Mouse (Mus musculus) urinary bladder, postnatal 4 days (tissue): Measurements from ENCODE around the gene Pld1.
A peak's percentile ranks its signal among the peaks of the same experiment; 100 is the strongest.

ENCODE experiments used
- DNase-seq, 2 experiments: peaks; one replicate each; pipeline ENCODE4 v3.0.0; 2021 to 2022; ENCODE audit warnings: low spot score in 2 of 2

Gene Pld1

GRCm38 (mm10) chr3:28042366-28042765 is 103.9 kb downstream of the Pld1 start:
- DNase-seq: no peak

- DNase-seq: no peak
These were observed 109.1 kb downstream of the Pld1 start for GRCm38 (mm10) chr3:28047599-28047998.

DNA sequence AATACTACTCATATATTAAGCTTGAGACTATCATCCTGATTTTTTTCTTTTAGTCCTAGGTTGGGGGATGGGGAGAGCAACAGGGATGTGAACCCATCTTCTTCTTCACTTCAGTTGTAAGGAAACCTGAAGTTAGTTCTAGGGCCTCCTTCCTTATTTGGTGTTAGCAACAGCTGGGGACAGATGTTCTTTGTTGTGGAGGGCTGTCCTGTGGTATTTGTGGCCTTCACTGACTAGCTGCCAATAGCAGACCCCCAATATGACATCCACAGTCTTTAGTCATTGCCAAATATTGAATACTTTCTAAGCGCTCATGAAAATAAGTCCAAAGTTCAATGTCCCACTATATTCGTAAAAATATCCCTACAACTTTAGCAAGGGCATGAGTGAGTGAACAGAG is 111.0 kb downstream of the Pld1 start:
- no peak for DNase-seq

DNA sequence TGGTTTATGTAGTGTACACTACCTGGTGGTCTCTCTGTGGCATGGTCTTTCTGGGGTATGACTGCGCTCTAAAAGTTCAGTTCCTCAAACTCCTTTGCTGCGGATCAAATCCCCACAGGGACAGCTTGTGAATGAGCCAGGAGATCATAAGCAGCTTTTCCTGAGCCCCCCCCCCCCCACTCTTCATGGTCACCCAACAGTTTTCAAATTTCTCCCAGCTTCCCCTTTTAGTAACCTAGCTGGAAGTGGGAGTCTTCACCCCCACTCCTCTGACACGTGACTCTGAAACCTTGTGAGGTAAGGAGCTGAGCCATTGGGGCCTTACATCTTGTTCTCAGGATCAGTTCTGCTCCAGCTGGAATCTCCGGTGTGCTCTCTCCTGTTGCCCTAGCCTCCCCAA is 114.6 kb downstream of the Pld1 start:
- DNase-seq: no peak

GRCm38 (mm10) chr3:28060713-28061112 is 122.2 kb downstream of the Pld1 start:
- DNase-seq: no peak

DNA sequence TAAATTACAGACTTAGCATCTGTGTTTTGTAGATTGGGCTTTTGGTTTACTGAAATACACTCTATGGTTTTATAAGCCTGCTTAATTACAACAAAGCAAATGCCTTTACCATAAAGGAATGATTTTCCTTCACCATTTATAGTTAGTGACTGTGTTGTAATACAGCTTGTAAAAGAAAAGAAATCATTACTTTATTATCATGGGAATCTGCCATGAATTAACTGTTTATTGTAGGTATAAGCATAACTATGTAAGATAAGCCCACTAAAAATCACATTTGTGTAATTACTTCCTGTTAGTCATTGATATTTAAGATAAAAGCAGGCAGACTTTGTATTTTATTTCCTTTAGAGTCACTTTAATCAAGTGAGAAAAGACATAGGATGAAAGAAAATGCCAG is 122.7 kb downstream of the Pld1 start:
- no peak for DNase-seq

DNA sequence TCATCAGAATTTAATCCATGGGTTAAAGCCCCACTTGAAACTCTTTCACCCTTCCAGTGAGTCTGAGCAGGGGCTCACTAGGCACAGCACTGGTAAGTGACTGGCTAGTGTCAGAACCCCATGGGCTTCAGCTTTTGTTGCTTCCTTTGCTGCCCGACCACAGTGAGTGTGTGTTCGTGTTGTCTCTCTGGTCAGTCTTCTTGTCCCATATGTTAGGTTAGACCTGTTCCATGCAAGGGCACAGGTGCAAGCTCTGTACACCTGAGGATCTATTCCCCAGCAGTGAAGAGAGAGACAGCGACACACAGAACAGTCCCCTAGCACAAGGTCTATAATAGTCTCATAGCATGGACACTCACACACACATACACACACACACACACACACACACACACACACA is 140.7 kb downstream of the Pld1 start:
- DNase-seq: no peak

GRCm38 (mm10) chr3:28080116-28080515 is 141.6 kb downstream of the Pld1 start:
- DNase-seq: no peak

DNA sequence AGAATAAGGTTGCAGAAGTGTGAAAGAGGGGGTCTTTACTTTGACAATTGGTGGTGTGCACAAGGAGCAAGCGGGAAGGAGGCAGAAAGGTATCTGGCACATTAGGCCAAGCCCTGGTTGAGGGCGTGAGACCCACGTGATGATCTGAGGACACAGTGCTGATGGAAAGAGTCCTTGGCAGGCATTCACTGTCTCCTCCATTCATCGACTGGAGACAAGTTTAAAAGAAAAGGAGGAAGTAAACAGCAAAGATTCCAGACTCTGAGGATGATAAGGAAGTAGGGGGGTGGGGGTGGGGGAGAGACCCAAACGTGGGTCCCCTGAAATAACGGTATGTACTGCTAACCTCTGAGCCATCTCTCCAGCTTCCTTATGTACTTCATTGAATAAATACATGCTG is 142.5 kb downstream of the Pld1 start:
- no peak for DNase-seq

DNA sequence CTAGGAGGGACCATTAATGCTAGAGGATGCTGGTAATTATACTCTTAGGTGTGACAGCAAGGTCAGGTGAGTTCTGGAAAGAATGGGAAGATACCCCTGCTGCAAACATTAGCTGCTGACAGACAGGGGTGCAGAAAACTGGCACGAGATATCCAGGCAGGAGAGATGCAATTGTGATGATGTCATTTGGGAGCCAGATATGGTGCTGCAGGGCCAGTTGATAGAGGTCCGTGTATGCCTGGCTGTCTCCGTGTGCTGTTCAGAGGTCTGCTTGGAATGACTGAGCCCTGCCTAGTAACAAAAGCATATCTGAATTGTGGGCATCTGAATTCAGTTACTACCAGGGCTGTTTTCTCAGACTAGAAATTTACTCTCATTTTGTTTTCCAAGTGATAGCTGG is 144.7 kb downstream of the Pld1 start:
- no peak for DNase-seq

DNA sequence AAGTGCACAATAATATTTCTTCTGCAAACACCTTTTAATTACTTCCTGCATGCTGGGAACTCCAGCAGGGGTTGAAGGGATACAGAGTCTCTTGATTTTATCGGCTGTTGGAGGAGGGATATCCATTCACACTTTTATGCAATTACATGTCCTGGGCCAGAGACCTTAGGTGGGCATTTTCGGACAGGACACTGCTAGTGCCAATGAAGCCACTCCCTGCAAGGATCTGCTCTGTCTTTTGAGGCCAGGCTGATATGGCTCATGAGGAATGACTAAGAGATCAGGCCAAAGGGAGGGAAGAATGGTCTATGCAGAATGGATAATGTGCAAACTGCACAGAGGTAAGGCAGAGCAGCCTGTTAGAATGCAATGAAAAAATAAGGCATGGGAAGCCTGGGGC is 145.8 kb downstream of the Pld1 start:
- DNase-seq: no peak

- no peak for DNase-seq
These were observed 152.8 kb downstream of the Pld1 start for GRCm38 (mm10) chr3:28091296-28091695.

DNA sequence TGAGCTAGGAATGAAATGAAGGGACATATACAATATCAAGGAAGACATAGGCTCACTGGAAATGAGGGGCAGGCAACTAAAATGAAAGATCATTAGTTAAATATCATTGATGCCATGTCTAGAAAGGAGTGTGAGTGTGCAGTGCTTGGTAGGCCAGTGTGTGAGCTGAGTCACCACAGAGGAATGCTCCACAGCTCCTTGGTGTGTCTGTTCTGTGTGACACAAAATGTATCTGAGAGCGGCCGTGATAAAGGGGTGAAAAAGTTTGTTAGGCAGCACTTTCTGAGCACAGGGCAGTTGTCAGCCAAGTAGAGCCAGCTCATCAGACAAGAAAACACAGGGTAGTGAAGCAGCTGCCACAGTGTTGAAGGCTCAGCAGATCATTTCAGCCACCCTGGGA is 153.2 kb downstream of the Pld1 start:
- DNase-seq: no peak

- no peak for DNase-seq
These were observed 155.3 kb downstream of the Pld1 start for GRCm38 (mm10) chr3:28093684-28094302.

DNA sequence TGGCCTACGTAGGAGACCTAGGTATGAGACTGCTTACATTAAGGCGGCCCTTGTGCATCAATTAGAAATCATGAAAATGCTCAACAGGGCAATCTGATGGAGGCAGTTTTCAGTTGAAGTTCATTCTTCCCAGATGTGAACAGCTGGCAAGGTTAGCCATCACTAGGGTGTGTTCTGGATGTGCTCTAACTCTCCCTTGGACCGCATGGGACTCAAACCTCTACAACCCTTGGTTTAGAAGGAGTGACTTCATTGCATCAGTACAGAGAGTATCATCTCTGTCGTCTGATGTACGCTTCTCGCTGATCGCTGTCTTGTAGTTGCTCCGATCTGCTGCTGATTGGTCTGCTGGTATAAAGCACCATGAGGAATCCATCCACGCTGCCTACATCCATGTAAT is 157.0 kb downstream of the Pld1 start:
- DNase-seq: no peak

GRCm38 (mm10) chr3:28099175-28099574 is 160.7 kb downstream of the Pld1 start:
- DNase-seq: no peak

DNA sequence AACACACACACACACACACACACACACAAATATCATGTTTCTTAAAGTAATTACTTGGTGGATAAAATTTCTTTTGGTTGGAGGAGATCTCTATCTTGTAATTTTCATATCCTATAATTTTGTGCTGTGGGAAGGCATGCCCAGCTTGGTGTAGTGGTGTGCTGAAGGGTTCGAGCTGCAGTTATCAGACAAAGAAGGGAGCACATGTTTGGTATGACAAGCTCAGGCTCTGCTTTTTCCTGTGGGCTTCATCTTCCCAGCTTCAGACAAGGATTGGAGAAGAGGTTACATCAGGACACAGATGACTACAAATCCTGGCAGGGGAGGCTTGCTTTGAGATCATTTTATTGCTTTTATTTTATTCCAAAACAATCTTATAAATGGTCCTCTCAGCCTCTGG is 166.5 kb downstream of the Pld1 start:
- DNase-seq: no peak

- DNase-seq: peak in 1 of 2 experiments; percentile 18
These were observed 169.0 kb downstream of the Pld1 start for GRCm38 (mm10) chr3:28107446-28108004.

- peak in 1 of 2 experiments; percentile 21 for DNase-seq
These were observed 173.0 kb downstream of the Pld1 start for GRCm38 (mm10) chr3:28111516-28111915.

DNA sequence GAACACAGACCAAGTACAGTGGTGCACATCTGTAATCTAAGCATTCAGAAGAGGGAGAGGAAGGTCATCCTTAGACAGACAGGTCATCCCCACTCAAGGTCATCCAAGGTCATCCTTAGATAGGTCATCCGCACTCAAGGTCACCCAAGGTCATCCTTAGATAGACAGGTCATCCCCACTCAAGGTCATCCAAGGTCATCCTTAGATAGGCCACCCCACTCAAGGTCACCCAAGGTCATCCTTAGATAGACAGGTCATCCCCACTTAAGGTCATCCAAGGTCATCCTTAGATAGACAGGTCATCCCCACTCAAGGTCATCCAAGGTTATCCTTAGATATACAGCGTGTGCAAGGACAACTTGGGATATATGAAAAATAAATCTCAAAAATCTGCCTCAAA is 175.4 kb downstream of the Pld1 start:
- no peak for DNase-seq

DNA sequence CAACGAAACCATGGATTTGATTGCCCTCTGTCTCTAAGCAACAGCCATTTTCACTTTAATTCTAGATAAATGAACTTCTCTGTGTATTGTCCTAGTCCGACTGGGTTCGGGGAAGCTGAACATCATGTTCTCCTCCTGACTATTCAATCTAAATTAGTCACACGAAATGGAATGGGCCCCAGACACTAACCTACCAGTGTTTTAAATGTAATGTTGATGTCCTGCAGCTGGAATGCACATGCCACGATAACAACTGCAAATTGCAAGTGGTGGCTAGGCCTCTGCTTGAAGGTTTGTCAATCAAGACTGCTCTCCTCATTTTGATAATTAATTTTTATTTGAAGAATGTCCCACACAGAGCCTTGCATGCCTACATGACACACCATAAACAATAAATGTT is 203.2 kb downstream of the Pld1 start:
- no peak for DNase-seq

- DNase-seq: no peak
These were observed 203.6 kb downstream of the Pld1 start for GRCm38 (mm10) chr3:28142121-28142520.

GRCm38 (mm10) chr3:28144676-28145075 is 206.2 kb downstream of the Pld1 start:
- DNase-seq: no peak

- no peak for DNase-seq
These were observed 207.0 kb downstream of the Pld1 start for GRCm38 (mm10) chr3:28145461-28145860.
